Mouse (Mus musculus) brain, embryonic 18.5 days (tissue): ENCODE results near the gene Hilpda.
A peak's percentile ranks its signal among the peaks of the same experiment; 100 is the strongest.

ENCODE experiments used
- DNase-seq: peaks from one replicate; pipeline ENCODE4 v3.0.0-alpha.2; 2012; ENCODE audit warnings: low read depth, low spot score

The Hilpda gene

GRCm38 (mm10) chr6:29276746-29277145, 4.5 kb downstream of the Hilpda start:
- no peak for DNase-seq

DNA sequence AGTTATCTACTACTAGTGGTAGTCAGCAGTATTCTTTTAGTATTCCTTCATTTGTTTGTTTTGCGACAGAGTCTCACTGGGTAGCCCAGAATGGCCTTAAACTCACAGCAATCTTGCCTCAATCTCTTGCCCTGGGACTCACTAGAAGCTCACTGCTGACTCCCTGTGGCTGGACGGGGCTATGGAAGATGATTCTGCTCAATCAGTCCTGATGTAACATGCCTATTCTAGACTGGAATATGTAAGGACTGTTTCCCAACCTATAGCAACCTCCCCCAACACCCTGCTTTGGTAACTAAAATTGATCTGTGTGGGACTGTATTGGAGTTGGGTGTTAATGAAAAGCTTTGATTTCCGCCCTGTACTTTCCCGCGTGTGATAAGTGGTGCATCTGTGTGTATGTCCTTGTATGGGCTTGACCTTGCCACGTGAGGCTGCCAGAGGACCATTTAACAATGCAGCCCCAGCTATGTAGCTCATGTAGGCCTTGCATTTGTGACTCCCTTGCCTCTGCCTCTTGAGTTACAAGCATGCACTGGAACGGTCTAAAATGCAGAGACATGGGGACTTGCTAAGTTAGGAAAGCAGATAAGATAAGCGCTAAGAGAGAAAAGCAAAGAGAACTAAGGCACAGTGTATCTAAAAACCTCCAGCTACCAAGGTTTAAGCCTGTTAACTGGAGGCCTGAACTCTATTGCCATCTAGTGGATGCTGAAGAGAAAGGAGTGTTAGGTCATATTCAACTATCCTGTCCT, 6.4 kb downstream of the Hilpda start:
- peak; percentile 39 for DNase-seq

DNA sequence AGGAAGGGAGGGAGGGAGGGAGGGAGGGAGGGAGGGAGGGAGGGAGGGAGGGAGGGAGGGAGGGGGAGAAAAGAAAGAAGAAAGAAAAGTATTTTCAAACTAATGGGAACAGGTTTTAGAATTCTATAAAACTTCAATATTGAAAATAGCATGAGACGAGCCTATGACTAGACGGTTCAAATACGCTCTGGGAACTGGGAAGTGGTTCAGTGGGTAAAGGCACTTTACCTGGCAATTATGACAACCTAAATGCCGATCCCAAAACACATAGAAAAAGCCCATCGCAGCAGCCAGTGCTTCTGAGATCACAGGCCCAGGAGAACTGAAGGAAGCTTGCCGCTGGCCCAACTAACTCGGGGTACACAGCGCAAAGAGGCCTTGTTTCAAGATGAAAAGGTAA, 7.0 kb downstream of the Hilpda start, which contains the start of gene Fam71f2:
Gene Fam71f2 (plus strand): TSS at position 301 of the 400 bp plus-strand sequence.
- DNase-seq = no peak

GRCm38 (mm10) chr6:29280671-29281070, 8.4 kb downstream of the Hilpda start:
- no peak for DNase-seq

- no peak for DNase-seq
Observed at GRCm38 (mm10) chr6:29286870-29287269, 14.6 kb downstream of the Hilpda start.

DNA sequence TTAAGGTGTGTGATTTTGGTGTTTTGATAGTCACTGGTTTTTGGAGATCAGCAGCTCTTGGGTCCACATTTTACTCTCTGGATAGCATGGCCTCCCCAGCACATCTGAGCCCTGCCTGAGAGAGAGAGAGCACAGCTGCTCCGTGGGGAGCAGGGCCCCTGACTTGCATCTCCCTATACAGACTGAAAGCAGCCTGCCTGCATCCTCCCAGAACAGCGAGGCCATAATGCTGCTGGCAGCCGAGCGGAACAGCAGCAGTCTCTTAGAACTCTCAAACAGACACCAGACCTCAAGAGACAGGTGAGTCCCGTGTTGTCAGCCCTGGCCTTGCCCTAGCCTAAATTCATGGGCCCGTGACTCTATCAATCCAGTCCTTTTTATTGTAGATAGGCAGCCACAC, 15.2 kb downstream of the Hilpda start:
- DNase-seq = no peak

GRCm38 (mm10) chr6:29287944-29288343, 15.7 kb downstream of the Hilpda start:
- no peak for DNase-seq

DNA sequence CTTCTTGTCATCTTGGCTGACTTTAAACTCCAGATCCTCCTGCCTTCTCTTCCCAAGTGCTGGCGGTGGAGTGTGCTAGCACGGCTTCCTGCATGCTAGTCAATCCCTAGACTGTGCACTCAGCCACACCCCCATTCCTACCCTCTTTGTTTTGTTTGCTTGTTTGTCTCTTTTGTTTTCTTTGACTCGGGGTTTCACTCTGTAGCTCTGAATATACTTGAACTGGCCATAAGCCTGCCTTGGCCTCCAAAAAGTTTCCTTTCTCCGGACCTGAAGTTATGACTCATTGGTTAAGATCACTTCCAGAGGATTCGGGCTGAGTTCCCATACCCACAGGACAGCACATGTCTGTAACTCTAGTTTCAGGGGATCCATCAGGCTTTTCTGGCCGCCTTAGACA, 16.4 kb downstream of the Hilpda start:
- DNase-seq = no peak

- no peak for DNase-seq
Observed at GRCm38 (mm10) chr6:29299112-29299511, 26.8 kb downstream of the Hilpda start.

DNA sequence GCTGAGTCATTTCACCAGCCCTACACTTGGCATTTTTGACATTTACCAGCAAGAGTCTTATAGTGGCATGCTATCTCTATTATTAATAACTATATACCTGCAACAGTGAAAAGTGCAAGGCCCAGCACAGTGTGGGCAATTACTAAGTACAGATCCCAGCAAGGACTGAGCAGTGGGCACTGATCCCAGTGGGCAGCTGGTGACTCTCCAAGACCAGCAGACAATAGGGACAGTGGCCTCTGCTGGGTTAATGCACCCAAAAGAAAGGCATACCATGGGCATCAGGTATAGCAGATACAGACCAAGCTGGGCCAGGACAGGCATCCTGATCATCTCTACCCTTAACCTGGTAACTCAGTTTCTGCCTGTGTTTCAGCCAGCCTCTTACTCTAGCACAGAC, 31.0 kb downstream of the Hilpda start:
- DNase-seq = no peak

DNA sequence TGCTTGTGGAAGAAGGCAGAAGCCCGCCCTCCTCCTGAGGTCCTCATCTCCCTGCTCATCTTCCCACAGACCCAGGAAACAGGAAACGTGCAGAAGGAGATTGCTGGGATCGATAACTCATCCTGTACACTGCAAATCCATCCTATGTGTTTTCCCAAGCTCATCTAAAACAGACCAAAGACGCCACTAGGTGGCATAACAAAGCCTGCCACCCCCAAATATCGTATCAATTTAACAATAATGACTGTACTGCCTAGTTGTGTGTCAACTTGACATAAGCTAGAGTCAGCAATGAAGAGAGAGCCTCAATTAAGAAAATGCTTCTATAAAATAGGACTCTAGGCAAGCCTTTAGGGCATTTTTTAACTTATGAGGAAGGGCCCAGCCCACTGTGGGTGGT, 31.4 kb downstream of the Hilpda start:
- no peak for DNase-seq

GRCm38 (mm10) chr6:29305462-29305861, 33.2 kb downstream of the Hilpda start:
- DNase-seq = no peak

DNA sequence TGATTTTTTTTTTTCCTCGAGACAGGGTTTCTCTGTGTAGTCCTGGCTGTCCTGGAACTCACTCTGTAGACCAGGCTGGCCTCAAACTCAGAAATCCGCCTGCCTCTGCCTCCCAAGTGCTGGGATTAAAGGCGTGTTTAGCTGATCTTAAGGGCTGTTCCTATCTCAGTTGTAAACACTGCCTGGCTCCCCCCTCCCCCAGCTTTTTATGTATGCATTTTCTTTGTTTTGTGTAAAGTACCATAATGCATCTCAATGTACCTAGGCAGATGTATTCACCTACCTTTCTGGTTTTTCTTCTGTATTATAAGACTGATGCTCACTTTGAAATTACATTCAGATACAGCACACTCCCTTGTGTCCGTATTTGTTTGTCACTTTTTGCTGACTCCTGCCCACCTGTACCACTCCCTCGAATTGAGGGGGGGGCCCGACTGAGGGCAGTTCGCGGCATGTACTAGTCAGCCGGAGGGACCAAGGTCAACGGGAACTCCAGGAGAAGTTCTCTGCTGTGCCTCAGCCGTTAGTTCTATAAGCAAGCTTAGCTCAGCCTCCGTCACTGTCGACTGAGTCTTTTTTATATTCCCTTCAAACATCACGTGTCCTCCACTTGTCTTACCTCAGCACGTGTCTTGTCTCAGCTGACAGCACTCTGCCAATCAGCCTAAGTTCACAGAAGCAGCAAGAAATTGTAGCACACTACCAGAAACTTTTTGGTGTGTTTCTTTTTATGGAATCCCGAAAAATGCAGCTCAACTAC, 36.7 kb downstream of the Hilpda start:
- no peak for DNase-seq

DNA sequence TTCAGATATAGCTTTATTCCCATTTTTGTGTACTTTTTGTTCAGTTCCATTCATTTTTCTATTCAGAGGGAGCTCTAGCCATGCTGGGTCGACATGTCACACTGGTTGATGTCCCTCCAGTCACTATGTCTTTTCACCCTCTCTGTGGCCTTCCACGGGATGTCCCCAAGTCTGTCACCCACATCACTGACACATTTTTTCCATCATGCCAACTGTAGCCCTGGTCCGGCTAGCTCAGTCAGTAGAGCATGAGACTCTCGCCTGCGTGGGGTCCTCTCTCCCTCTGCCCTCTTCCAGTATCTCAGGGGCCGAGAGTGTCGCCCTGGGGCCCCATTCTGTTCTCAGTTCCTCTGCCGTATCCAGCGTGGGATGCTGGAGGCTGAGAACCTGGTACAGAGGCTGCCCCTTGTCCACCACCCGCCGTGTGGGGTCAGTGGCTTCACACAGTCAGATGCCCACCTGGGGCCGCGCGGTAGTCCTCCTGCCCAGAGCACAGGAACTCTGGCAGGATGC, 41.5 kb downstream of the Hilpda start:
- no peak for DNase-seq

- no peak for DNase-seq
Observed at GRCm38 (mm10) chr6:29317286-29317685, 45.0 kb downstream of the Hilpda start.

DNA sequence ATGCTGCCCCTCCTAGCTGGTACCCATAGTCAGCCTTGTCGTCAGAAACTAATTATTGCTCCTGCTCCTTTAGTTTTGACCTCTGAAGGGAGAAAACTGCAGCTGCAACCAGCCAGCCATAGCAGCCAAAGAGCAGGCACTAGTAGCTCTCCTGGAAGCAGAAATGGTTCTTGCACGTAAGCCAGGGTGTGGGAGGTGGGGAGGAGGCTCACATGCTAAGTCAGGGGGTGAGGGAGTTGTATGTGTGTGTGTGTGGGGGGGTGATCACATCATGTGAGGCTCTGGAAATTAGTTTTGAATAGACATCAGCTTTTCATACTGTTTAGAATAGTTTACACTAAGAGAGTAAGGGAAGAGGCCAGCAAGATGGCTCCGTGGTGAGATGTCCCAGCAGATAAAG, 45.7 kb downstream of the Hilpda start:
- no peak for DNase-seq

- no peak for DNase-seq
Observed at GRCm38 (mm10) chr6:29318879-29319278, 46.6 kb downstream of the Hilpda start, which contains the start of gene Fam71f1. Gene Fam71f1, plus strand, starts transcription at chr6:29319140.

- no peak for DNase-seq
Observed at GRCm38 (mm10) chr6:29321586-29321985, 49.3 kb downstream of the Hilpda start.

DNA sequence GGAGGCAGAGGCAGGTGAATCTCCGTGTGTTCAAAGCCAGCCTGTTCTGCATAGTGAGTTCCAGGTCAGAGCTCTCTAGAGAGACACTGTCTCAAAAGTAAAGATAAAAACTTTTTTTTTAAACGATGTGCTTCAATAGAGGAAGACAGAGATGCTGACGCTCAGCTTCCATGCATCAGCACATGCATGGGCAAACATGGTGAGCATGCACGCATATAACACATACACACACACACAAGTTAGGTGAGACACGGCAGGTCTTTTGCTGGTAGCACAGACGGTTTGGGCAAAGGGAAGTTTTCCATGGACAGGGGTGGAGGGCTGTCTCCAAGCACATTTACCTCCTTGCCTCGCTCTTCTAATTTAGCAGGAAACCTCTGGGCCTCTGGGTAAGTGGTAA, 49.9 kb downstream of the Hilpda start:
- no peak for DNase-seq

- DNase-seq = no peak
Observed at GRCm38 (mm10) chr6:29322735-29323134, 50.4 kb downstream of the Hilpda start.
